In genomic region chr9:63959933-63960828, GRCm38 (mm10) we compare ENCODE assay signal across 8 mouse cellular contexts.
A peak's percentile ranks its signal among the peaks of the same experiment; 100 is the strongest.
DNase-seq lines count a peak whose midpoint lies in the region; ATAC-seq lines count a peak whose summit lies in the region.

No protein-coding gene starts in this region.

- peak overlapping the region; percentile 90 for H3K27ac ChIP-seq in heart, embryonic 10.5 days
- H3K27ac ChIP-seq in kidney, embryonic 16.5 days (ENCODE audit: low read length), result peak overlapping the region; percentile 96
- peak overlapping the region; percentile 69 for H3K27ac ChIP-seq in midbrain, embryonic 11.5 days (ENCODE audit: low read depth, low read length)

- peaks cover 98% of the 10 kb centered on the region for H3K4me1 ChIP-seq in heart, embryonic 10.5 days
- peaks cover 82% of the 10 kb centered on the region for H3K4me1 ChIP-seq in kidney, embryonic 16.5 days (ENCODE audit: insufficient read depth, low read length)
- H3K4me1 ChIP-seq in midbrain, embryonic 11.5 days (ENCODE audit: control insufficient read depth, insufficient read depth, low read length), result peaks cover 31% of the 10 kb centered on the region

- no peaks in the 10 kb centered on the region for H3K9me3 ChIP-seq in heart, embryonic 10.5 days
- H3K9me3 ChIP-seq in kidney, embryonic 16.5 days (ENCODE audit: low read length), result no peaks in the 10 kb centered on the region
- no peaks in the 10 kb centered on the region for H3K9me3 ChIP-seq in midbrain, embryonic 11.5 days (ENCODE audit: control insufficient read depth, low read length)

- H3K27me3 ChIP-seq in heart, embryonic 10.5 days (ENCODE audit: insufficient read depth, poor library complexity, severe bottlenecking), result no peaks in the 10 kb centered on the region
- H3K27me3 ChIP-seq in kidney, embryonic 16.5 days (ENCODE audit: insufficient read depth, low read length), result no peaks in the 10 kb centered on the region
- H3K27me3 ChIP-seq in midbrain, embryonic 11.5 days (ENCODE audit: control insufficient read depth, insufficient read depth, low read length), result no peaks in the 10 kb centered on the region

- peaks cover 27% of the 10 kb centered on the region for H3K36me3 ChIP-seq in heart, embryonic 10.5 days
- no peaks in the 10 kb centered on the region for H3K36me3 ChIP-seq in kidney, embryonic 16.5 days (ENCODE audit: insufficient read depth, low read length)
- no peaks in the 10 kb centered on the region for H3K36me3 ChIP-seq in midbrain, embryonic 11.5 days (ENCODE audit: control insufficient read depth, insufficient read depth, low read length)

- DNase-seq in gastrocnemius, postnatal 25 days, result peak; percentile 36
- no peak for DNase-seq in gastrocnemius, adult 8-10 months (ENCODE audit: low spot score in 2 of 2)
- no peak for DNase-seq in heart, embryonic 10.5 days (ENCODE audit: low spot score)
- DNase-seq in midbrain, embryonic 11.5 days (ENCODE audit: low spot score, missing footprints), result peak; percentile 95
- DNase-seq in ovary, postnatal 10 days (ENCODE audit: low spot score), result no peak
- DNase-seq in right cerebral cortex, adult 18-20 months, result no peak
- DNase-seq in thymus, postnatal 14 days, result no peak

- peak overlapping the region; percentile 59 for H3K9ac ChIP-seq in kidney, embryonic 16.5 days (replicated peaks; ENCODE audit: low read length)
- peak overlapping the region; percentile 58 for H3K9ac ChIP-seq in midbrain, embryonic 11.5 days (ENCODE audit: low read length)

- ATAC-seq in kidney, embryonic 16.5 days (ENCODE audit: low FRiP score, low TSS enrichment), result peak; percentile 77
- ATAC-seq in midbrain, embryonic 11.5 days (ENCODE audit: low FRiP score), result peak; percentile 47; the same call in 1 of the 2 replicates

- WGBS in heart, embryonic 10.5 days, result 3% methylated on average over 21 of the region's 21 CpGs
- WGBS in kidney, embryonic 16.5 days, result 5% methylated on average over 21 of the region's 21 CpGs
- WGBS in midbrain, embryonic 11.5 days, result 2% methylated on average over 21 of the region's 21 CpGs

- peak overlapping the region; percentile 42 for H3K4me3 ChIP-seq in heart, embryonic 10.5 days
- H3K4me3 ChIP-seq in kidney, embryonic 16.5 days (ENCODE audit: low read length), result 0 out of 2 replicates have a peak overlapping the region, but pooled peaks have one; percentile 7
- H3K4me3 ChIP-seq in midbrain, embryonic 11.5 days (ENCODE audit: low read depth, low read length), result no peak overlapping the region

- peak overlapping the region; percentile 46 for H3K4me2 ChIP-seq in kidney, embryonic 16.5 days (replicated peaks; ENCODE audit: low read depth, low read length)
- H3K4me2 ChIP-seq in midbrain, embryonic 11.5 days, result peak overlapping the region; percentile 31; the same call in 1 of the 2 replicates

Comparison
In these comparisons a context has a peak if more than half of its experiments do, and no peak if none do; other contexts are left out.
1. DNase-seq: peak in gastrocnemius, postnatal 25 days (single experiment) and midbrain, embryonic 11.5 days (single experiment); none in gastrocnemius, adult 8-10 months (0 of 2), heart, embryonic 10.5 days (single experiment), ovary, postnatal 10 days (single experiment), right cerebral cortex, adult 18-20 months (single experiment) and thymus, postnatal 14 days (single experiment).
2. Peak in every context shown above with its lines, with median percentiles within 50 percentile points of each other: H3K27ac ChIP-seq.